Mouse (Mus musculus) erythroblast, embryonic 14.5 days (primary cell): ENCODE measurements at regions not wholly inside any gene's neighbourhood (a gene's known extent, or its start where the extent isn't known, plus 50 kb on each side); places are given as distances from the start of the nearest gene placed in this dataset.

Source experiments
- H3K27me3 ChIP-seq: 2 replicates; pipeline ENCODE4 v1.6.1; 2012; ENCODE audit warnings: inconsistent platforms; ENCODE audit not compliant: control insufficient read depth
- H3K36me3 ChIP-seq: 2 replicates; pipeline ENCODE4 v1.6.1; 2012; ENCODE audit warnings: mild to moderate bottlenecking, inconsistent platforms; ENCODE audit not compliant: control insufficient read depth
- H3K4me1 ChIP-seq: 2 replicates; pipeline ENCODE4 v1.6.1; 2012; ENCODE audit warnings: inconsistent platforms; ENCODE audit not compliant: control insufficient read depth
- H3K4me3 ChIP-seq: replicated peaks from 2 replicates; pipeline ENCODE3; 2012; ENCODE audit warnings: moderate library complexity, mild to moderate bottlenecking, inconsistent platforms
- H3K9me3 ChIP-seq: 2 replicates; pipeline ENCODE4 v1.6.1; 2012; ENCODE audit warnings: low read length, inconsistent platforms, mixed read lengths; ENCODE audit not compliant: control insufficient read depth
- GATA1 ChIP-seq: IDR thresholded peaks from 2 replicates; pipeline ENCODE4 v1.6.1; 2012; ENCODE audit warnings: low read length, inconsistent platforms, mixed read lengths
- TAL1 ChIP-seq: IDR thresholded peaks from 3 replicates; pipeline ENCODE4 v1.6.1; 2012; ENCODE audit warnings: low read length, inconsistent platforms, mixed read lengths

- Histone ChIP-seq H3K4me1 (no peaks in the 10 kb centered on the region), H3K27me3 (no peaks in the 10 kb centered on the region), H3K9me3 (no peaks in the 10 kb centered on the region), H3K4me3 (no peak overlapping the region), H3K36me3 (no peaks in the 10 kb centered on the region)
- TF ChIP-seq GATA1 (no peak), TAL1 (no peak)
These were observed 309.5 kb upstream of the Nfe2l3 start for GRCm38 (mm10) chr6:51122941-51123340.

GRCm38 (mm10) chr6:51127851-51128250 is 304.6 kb upstream of the Nfe2l3 start:
- no peaks in the 10 kb centered on the region for H3K27me3 ChIP-seq
- no peak overlapping the region for H3K4me3 ChIP-seq
- no peaks in the 10 kb centered on the region for H3K9me3 ChIP-seq
- H3K4me1 ChIP-seq = no peaks in the 10 kb centered on the region
- H3K36me3 ChIP-seq = no peaks in the 10 kb centered on the region
- no peak for TF ChIP-seq GATA1
- no peak for TF ChIP-seq TAL1

DNA sequence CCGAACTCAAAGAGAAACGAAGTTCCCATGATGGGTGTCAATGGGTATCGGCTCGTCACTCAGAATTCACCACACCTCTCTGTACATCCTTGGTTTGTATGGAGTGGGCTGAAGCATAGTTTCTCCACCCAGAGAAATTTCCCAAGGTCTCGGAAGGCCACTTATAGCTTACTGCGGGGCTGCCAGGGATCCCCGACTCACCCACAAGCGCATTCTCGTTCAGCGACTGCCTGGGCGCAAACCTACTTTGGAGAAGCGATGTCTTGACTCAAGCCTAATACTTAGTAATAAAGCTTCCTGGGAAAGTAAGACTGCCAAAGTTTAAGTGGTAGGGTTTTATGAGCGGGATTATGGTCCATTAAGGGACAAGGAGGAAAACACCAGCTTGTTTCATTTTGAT is 303.4 kb upstream of the Nfe2l3 start:
- Histone ChIP-seq H3K36me3 (no peaks in the 10 kb centered on the region), H3K4me3 (no peak overlapping the region), H3K9me3 (no peaks in the 10 kb centered on the region), H3K27me3 (no peaks in the 10 kb centered on the region), H3K4me1 (no peaks in the 10 kb centered on the region)
- TF ChIP-seq GATA1 (no peak), TAL1 (no peak)

GRCm38 (mm10) chr6:51129591-51129990 is 302.9 kb upstream of the Nfe2l3 start:
- TF ChIP-seq TAL1 = no peak
- TF ChIP-seq GATA1 = no peak
- no peaks in the 10 kb centered on the region for H3K9me3 ChIP-seq
- no peaks in the 10 kb centered on the region for H3K36me3 ChIP-seq
- H3K4me3 ChIP-seq = peak overlapping the region; percentile 0
- no peaks in the 10 kb centered on the region for H3K27me3 ChIP-seq
- no peaks in the 10 kb centered on the region for H3K4me1 ChIP-seq

- TF ChIP-seq GATA1 (no peak), TAL1 (no peak)
- no peaks in the 10 kb centered on the region for H3K27me3 ChIP-seq
- no peaks in the 10 kb centered on the region for H3K4me1 ChIP-seq
- H3K36me3 ChIP-seq = no peaks in the 10 kb centered on the region
- no peaks in the 10 kb centered on the region for H3K9me3 ChIP-seq
- no peak overlapping the region for H3K4me3 ChIP-seq
These were observed 287.7 kb upstream of the Nfe2l3 start for GRCm38 (mm10) chr6:51144762-51145161.

- Histone ChIP-seq H3K4me1 (no peaks in the 10 kb centered on the region), H3K9me3 (no peaks in the 10 kb centered on the region), H3K36me3 (no peaks in the 10 kb centered on the region), H3K27me3 (no peaks in the 10 kb centered on the region), H3K4me3 (no peak overlapping the region)
- TF ChIP-seq GATA1 (no peak), TAL1 (no peak)
These were observed 286.6 kb upstream of the Nfe2l3 start for GRCm38 (mm10) chr6:51145863-51146262.

DNA sequence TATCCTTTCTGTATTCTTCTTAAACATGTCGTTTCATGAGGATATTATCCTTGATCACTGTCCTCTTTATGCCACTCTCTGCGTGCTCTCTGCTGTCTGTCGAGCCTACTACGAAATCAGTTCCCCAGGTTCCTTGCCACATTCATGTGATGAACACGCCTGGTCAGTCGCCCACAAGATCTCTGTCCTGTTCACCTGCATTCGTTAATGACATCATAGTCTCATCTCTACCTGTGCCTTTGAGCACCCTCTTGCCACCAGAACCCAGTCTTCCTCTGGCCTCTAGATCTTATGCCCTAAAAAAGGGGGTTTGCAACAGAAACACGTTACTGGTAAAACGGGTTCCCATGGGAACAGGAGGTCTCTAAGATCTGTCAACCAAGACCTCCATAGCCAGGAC is 283.6 kb upstream of the Nfe2l3 start:
- Histone ChIP-seq H3K36me3 (no peaks in the 10 kb centered on the region), H3K4me1 (no peaks in the 10 kb centered on the region), H3K4me3 (no peak overlapping the region), H3K27me3 (no peaks in the 10 kb centered on the region), H3K9me3 (no peaks in the 10 kb centered on the region)
- TF ChIP-seq GATA1 = no peak
- no peak for TF ChIP-seq TAL1

DNA sequence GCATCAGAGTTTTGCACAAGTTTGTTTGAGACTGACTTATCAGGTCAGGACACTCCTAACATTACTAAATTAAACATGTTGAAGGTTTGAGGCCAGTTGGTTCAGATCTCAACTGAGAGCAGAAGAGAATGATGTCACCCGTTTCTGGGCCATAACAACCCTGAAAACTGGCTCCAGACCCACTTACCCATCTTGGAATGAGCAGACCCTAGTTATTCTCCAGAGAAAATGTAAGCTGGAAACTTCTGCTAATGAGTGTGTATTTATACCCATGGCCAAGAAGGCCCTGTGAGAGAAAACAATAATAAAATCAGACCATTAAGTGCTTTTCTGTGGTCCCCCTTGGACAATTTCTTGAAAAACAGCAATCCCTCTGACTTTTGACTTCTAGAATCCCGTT is 282.4 kb upstream of the Nfe2l3 start:
- Histone ChIP-seq H3K27me3 (no peaks in the 10 kb centered on the region), H3K9me3 (no peaks in the 10 kb centered on the region), H3K4me3 (no peak overlapping the region), H3K36me3 (no peaks in the 10 kb centered on the region), H3K4me1 (no peaks in the 10 kb centered on the region)
- TF ChIP-seq TAL1 = no peak
- TF ChIP-seq GATA1 = no peak

DNA sequence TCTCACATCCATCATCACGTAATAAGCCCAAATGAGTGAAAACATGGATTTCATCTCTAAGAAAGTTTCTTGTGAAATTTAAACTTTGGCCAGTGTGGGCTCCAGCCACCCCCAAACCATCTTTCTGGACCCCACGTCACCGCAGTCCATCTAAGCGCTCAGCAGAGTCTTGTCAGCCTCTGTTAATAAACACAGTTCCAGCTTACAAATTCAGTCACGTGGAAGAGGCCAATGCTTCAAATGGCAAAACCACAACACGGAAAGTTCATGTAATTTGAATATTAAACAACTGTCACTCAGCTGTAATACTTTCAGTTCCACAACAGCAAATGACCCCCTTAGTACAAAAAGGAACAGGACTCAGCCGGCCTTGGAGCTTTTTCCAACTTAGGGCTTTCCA is 282.0 kb upstream of the Nfe2l3 start:
- TF ChIP-seq GATA1 = no peak
- no peak for TF ChIP-seq TAL1

GRCm38 (mm10) chr6:51150916-51151315 is 281.6 kb upstream of the Nfe2l3 start:
- H3K27me3 ChIP-seq = no peaks in the 10 kb centered on the region
- no peaks in the 10 kb centered on the region for H3K4me1 ChIP-seq
- no peak for TF ChIP-seq GATA1
- no peak for TF ChIP-seq TAL1
- no peaks in the 10 kb centered on the region for H3K9me3 ChIP-seq
- no peak overlapping the region for H3K4me3 ChIP-seq
- no peaks in the 10 kb centered on the region for H3K36me3 ChIP-seq

More for the DNA sequence above, 282.0 kb upstream of the Nfe2l3 start:
- no peaks in the 10 kb centered on the region for H3K4me1 ChIP-seq
- H3K4me3 ChIP-seq = no peak overlapping the region
- no peaks in the 10 kb centered on the region for H3K36me3 ChIP-seq
- no peaks in the 10 kb centered on the region for H3K9me3 ChIP-seq
- H3K27me3 ChIP-seq = no peaks in the 10 kb centered on the region
